In the genomic region with DNA sequence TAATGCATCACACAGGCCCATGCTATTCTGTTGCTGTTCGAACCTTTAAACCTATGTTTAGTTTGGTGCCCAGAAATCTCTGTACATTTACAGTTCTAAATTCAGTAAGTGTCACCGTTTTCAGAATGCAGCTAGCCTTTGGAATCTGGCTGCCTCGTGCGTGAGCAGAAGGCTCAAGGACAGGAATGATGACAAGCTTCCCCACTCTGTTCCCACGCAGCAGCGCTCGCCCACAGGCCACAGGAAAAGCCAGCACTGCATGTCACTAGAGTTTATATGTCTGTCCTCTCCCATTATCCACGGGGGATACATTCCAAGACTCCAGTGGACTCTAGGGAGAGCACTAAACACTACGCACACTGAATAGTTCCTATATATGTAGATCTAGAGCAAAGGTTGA, we compare ENCODE assay signal across 21 mouse cellular contexts.
A peak's percentile ranks its signal among the peaks of the same experiment; 100 is the strongest.
DNase-seq lines count a peak whose midpoint lies in the region; ATAC-seq and TF ChIP-seq lines count a peak whose summit lies in the region.
"Had no signal": no experiment of that assay in that cellular context is flagged by ENCODE, and none has a peak within 500 bp of the region (broad histone marks: within the 10 kb centered on the region; RNA-seq: fewer than 3 reads in every experiment).

No protein-coding gene starts in this region.

- H3K4me1 ChIP-seq in midbrain, embryonic 11.5 days (ENCODE audit: control insufficient read depth, insufficient read depth, low read length) = peaks cover under 1% of the 10 kb centered on the region
- H3K4me1 ChIP-seq in midbrain, postnatal 0 days (ENCODE audit: insufficient read depth, low read length) = no peaks in the 10 kb centered on the region

- H3K36me3 ChIP-seq in midbrain, embryonic 11.5 days (ENCODE audit: control insufficient read depth, insufficient read depth, low read length) = no peaks in the 10 kb centered on the region
- no peaks in the 10 kb centered on the region for H3K36me3 ChIP-seq in midbrain, postnatal 0 days (ENCODE audit: insufficient read depth, low read length)
- H3K36me3 ChIP-seq: G1E; heart, embryonic 13.5 days; neural tube, embryonic 13.5 days had no signal

- no peak overlapping the region for H3K27ac ChIP-seq in midbrain, embryonic 11.5 days (ENCODE audit: low read depth, low read length)
- no peak overlapping the region for H3K27ac ChIP-seq in midbrain, postnatal 0 days (ENCODE audit: low read depth, low read length)
- H3K27ac ChIP-seq in left cerebral cortex, adult 2 months = peak overlapping the region; percentile 45
- H3K27ac ChIP-seq: heart, embryonic 13.5 days; hindbrain, postnatal 0 days; neural tube, embryonic 13.5 days had no signal

- H3K9ac ChIP-seq in midbrain, embryonic 11.5 days (ENCODE audit: low read length) = no peak overlapping the region
- H3K9ac ChIP-seq in midbrain, postnatal 0 days (replicated peaks; ENCODE audit: low read length, poor library complexity, severe bottlenecking) = no peak overlapping the region
- H3K9ac ChIP-seq: heart, embryonic 13.5 days; neural tube, embryonic 13.5 days had no signal

- TF ChIP-seq CTCF in midbrain, postnatal 0 days (IDR thresholded peaks at IDR 0.05) = no peak
- no peak for TF ChIP-seq CTCF in left cerebral cortex, adult 2 months (IDR thresholded peaks at IDR 0.05)

- no peak for DNase-seq in frontal cortex, postnatal 10 days (ENCODE audit: low spot score in 2 of 2)
- DNase-seq in midbrain, embryonic 11.5 days (ENCODE audit: low spot score, missing footprints) = peak; percentile 10
- DNase-seq in midbrain, postnatal 0 days (ENCODE audit: low spot score) = no peak
- peak in 1 of 2 experiments; percentile 59 for DNase-seq in left cerebral cortex, adult 2 months (ENCODE audit: extremely low spot score in 1 of 2, low spot score in 2 of 2)
- DNase-seq in ovary, postnatal 10 days (ENCODE audit: low spot score) = no peak
- no peak for DNase-seq in gastrocnemius, postnatal 14 days
- DNase-seq: adrenal gland, postnatal 14 days; heart, postnatal 4 days; kidney, adult 18-20 months; kidney, postnatal 25 days; retina, postnatal 1 day had no signal

- H3K27me3 ChIP-seq in midbrain, embryonic 11.5 days (ENCODE audit: control insufficient read depth, insufficient read depth, low read length) = peaks cover 2% of the 10 kb centered on the region; the same call in 1 of the 2 replicates
- H3K27me3 ChIP-seq in midbrain, postnatal 0 days (ENCODE audit: insufficient read depth, low read length) = no peaks in the 10 kb centered on the region
- H3K27me3 ChIP-seq: neural tube, embryonic 13.5 days had no signal

- peak; percentile 88 for ATAC-seq in frontal cortex, adult (ENCODE audit: low TSS enrichment)
- ATAC-seq in midbrain, embryonic 11.5 days (ENCODE audit: low FRiP score) = no peak
- no peak for ATAC-seq in midbrain, postnatal 0 days (ENCODE audit: low FRiP score)
- ATAC-seq: forebrain, embryonic 16.5 days; hindbrain, postnatal 0 days; lung, postnatal 0 days; midbrain, embryonic 16.5 days had no signal

- no peaks in the 10 kb centered on the region for H3K9me3 ChIP-seq in midbrain, embryonic 11.5 days (ENCODE audit: control insufficient read depth, low read length)
- H3K9me3 ChIP-seq in midbrain, postnatal 0 days (ENCODE audit: low read length) = no peaks in the 10 kb centered on the region
- H3K9me3 ChIP-seq: G1E; heart, embryonic 13.5 days; neural tube, embryonic 13.5 days had no signal

- 86% methylated on average over 9 of the region's 9 CpGs for WGBS in midbrain, embryonic 11.5 days
- WGBS in midbrain, postnatal 0 days = 78% methylated on average over 9 of the region's 9 CpGs

- no peak overlapping the region for H3K4me3 ChIP-seq in midbrain, embryonic 11.5 days (ENCODE audit: low read depth, low read length)
- no peak overlapping the region for H3K4me3 ChIP-seq in midbrain, postnatal 0 days (ENCODE audit: low read depth, low read length)
- H3K4me3 ChIP-seq in left cerebral cortex, adult 2 months = no peak overlapping the region
- H3K4me3 ChIP-seq: erythroblast, embryonic 14.5 days; heart, embryonic 13.5 days; neural tube, embryonic 13.5 days had no signal

- intact Hi-C loops in left cerebral cortex, adult 2 months (cut with DNase I) = loop anchor here (10.0 kb wide), 1 partner anchor 61 kb away; no protein-coding TSS in a partner anchor
- intact Hi-C loops in gastrocnemius, postnatal 14 days (cut with DNase I; ENCODE audit: low total_unique reads) = no loop called here

- H3K4me2 ChIP-seq in midbrain, embryonic 11.5 days = no peak overlapping the region
- H3K4me2 ChIP-seq in midbrain, postnatal 0 days (ENCODE audit: low read depth, low read length, poor library complexity, severe bottlenecking) = no peak overlapping the region
- H3K4me2 ChIP-seq: heart, embryonic 13.5 days; liver, embryonic 11.5 days; neural tube, embryonic 13.5 days had no signal
